Mouse (Mus musculus): ENCODE data around the gene Gm20388.
A peak's percentile ranks its signal among the peaks of the same experiment; 100 is the strongest.
"Not testable (repeated sequence)": the region's sequence is repeated elsewhere in the genome, so short reads cannot be mapped to it uniquely, and the experiment has no call there.

Gene Gm20388

DNA sequence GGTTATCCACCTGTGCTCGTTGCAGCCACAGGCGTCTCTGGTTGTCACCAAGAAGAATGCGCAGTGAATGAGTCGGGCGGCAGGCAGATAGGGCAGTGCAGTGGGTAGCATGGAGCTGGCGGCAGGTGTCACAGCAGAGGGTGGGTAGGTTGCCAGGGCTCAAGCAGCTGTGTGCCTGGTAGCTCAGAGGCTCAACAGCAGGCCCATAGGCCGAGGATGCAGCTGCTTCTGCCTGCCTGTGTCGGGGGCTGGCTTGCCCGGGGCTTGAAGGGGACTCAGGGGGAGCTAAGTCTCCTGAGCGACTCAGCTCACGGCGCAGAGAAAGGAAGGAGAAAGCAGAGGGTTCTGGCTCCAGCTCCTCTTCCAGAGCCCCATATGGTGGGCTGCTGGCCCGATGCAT is 3322.7 kb downstream of the Gm20388 start:
- DNase-seq (ENCODE audit: low spot score in 2 of 2), result no peak

DNA sequence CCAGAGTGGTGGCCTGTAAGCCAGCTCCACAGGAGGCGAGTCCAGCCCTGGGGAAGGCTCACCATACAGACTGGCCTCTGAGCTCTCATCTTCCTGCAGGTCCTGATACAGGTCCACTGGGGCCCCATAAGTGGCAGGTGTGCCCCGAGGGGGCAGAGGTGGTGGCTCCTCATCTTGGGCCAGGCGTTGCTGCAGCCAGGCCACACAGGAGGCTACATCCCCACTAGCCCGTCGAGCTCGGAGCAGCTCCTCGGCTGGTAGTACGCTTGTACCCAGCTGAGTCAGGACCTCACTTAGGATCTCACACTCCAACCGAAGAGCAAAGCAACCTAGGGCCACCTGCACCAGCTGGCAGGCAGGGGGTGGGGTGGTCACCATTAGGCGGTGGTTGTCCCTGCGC is 3323.1 kb downstream of the Gm20388 start:
- DNase-seq (ENCODE audit: low spot score in 2 of 2), result no peak

DNA sequence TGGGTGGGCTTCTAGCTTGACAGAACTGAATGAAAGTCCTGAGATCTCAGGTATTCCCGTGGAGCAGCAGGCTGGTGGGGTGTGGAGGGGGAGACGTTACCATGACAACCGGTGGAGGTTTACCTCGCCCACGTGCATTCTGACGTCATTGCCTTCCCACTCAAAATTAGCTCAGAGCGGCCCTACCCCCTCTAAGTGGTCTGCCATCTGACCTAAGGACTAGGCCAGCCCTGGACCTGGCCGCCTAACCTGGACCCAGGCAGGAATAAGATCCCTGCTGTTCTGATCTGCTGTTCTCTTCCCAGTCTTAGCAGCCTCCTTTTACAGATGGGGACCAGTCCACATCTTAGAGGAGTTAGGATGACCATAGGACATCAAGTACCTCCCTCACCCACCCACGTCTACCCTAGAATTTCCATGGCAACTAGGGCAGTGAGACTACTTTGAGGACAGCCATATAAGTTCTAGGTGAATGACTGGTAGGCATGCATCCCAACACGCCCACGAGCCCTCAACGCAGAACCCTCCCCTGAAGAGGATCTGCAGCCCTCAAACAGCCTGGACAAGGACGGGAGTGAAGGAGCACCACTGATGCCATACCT is 3324.4 kb downstream of the Gm20388 start:
- no peak for DNase-seq (ENCODE audit: low spot score in 2 of 2)

DNA sequence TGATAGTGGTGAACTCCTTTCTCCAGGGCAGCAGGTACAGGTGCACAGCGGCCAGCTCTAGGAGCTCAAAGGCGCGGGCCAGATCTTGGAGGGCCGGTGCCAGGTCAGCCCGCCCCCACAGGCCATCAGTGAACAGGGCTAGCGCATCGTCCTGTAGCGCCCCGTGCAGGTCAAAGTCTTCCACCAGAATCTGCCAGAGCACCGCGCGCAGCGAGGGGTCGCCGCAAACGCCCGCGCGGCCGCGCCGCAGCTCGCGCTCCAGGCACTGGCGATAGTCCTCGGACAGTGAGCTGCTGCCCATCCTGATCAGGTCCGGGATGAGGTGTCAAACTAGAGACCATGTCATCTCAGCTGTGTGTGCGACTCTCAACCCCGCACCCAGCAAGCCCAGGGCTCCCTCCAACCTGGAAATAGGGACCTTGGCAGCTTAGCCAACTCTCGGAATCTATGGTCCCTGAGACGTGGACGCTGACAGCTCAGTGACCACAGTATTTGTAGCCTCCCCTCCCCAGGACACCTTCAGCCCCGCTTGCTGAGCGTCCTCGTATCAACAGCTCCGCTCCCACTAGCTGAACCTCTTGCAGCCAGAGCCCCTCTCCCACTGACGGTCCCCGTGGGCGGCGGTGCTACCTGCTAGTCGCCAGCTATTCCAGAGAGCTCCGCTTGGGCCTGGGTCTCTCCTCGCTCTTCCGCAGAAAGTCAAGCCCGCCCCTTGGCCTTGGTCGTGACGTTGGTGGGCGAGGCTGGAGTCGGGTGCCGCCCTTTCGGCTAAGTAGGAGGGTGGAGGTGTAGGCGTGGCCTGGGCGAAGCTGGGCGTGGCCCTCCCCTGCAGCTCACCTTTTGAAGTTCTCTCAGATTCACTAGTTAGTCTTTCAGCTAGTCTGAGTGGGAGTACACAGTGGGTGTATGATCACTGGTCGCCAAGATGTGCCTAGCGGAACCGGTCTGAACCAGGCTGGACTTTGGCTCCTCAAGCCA is 3325.2 kb downstream of the Gm20388 start, which contains the start of gene Spata2l:
Gene Spata2l (minus strand): TSS at position 714 of the 978 bp plus-strand sequence.
- DNase-seq (ENCODE audit: low spot score in 2 of 2), result peak; percentile 78 to 89

DNA sequence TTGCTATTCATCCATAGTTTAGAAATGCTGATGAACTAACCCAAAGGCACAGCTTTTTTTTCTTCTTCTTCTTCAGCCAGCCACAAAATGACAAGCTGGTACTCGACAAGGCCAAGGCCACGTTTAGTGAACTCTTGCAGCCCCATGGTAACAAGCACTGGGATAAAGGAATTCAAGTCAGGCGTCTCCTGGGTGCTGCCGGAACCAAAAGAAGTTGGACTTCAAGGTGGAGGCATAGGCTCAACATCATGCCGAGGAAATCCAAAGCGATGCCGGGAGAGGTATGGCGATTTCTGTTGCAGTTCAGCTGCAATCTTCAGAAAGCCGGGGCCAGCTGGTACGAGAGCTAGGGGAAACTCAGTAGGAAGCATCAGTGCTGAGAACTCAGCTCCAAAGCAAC is 3328.8 kb downstream of the Gm20388 start:
- no peak for DNase-seq (ENCODE audit: low spot score in 2 of 2)

DNA sequence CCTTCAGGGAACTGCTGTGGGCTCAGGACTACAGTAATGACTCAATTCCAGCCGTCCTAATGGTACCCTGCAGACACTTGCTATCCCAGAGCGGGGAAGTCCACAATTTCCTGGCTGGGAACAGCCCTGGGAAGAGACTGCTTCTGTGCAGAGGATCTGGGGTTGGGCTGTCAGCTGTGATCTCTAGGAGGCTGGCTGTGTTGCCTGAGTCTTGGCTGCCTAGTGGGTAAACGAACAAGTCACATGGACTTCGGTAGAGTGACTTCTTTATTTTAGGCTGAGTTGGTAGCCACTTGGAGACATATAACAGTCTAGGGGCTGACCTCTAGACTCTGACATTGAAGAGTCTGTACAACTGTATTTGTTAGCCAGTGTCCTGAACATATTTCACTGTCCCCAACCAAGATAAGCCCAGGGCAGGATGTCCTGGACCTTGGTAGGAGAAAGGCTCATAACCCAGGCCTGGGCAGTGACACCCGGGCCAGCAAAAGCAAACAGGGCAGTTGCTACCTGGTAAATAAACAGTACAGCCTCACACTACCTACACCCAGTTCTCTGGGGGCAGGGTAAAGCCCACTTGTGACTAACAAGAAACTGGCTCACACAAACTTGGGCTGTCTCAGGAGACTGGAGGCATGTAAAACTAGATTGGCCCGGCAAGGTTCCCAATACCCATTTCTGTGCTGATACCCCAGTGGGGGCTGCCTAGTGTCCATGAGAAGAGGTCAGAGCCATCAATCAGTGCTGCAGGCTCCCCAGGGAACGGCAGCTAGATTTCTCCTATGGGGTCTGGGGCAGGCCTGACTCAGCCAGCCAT is 3331.7 kb downstream of the Gm20388 start:
- no peak for DNase-seq (ENCODE audit: low spot score in 2 of 2)

DNA sequence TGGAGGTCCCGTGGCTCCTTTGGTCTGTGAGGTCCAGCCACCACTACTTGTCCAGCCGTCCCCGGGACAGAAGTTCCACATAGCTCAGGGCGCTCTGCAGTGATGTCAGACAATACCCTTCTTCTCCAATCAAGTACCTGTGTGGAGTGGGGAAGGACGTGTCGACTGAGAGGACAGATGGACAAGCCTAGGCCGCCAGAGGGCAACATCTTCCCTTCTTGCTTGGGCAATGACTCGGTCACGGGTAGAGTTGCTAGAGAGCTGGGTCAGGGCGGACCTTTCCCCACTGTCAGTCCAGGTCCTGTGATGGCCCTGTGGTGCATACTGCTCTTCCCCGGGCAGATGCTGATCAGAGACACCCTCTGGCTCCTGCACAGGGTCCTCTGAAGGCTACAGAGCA is 3332.4 kb downstream of the Gm20388 start:
- DNase-seq (ENCODE audit: low spot score in 2 of 2), result no peak

DNA sequence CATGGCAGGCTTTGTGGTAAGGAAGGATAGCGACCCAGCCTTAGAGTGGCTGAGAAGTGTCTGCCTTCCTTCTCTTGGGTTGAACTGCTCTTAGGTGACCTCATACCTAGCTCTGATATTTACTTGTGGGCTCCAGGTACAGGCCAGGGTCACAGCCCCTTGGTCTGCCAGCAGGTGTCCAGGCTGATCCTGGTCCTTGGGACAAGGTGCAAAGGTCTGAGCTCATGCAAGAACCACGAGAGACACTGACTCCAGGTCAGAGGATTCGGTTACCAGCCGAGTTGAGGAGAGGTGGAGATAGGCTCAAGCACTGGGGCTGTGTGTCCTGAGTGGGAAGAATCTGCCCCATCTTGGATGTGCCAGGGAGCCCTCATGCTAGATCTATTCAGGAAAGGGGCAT is 3333.7 kb downstream of the Gm20388 start:
- DNase-seq (ENCODE audit: low spot score in 2 of 2), result no peak

DNA sequence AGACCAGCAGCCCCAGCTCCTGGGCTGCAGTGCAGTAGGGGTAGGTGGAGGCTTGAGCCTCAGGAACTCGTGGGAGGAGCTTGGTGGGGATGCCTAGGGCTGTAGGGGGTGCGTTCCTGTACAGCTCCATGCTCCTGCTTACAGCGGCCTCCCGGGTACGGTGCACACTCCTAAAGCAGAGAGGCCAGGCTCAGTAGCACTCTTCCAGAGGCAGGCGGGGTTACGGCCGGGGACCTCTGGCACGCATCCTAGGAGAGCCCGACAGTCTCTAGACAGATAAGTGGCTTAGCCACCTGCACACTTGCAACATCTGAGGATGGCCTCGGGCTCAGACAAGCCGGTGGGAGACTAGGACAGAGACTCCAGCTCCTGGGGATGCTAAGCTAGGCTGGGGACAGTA is 3334.9 kb downstream of the Gm20388 start:
- DNase-seq (ENCODE audit: low spot score in 2 of 2), result no peak

DNA sequence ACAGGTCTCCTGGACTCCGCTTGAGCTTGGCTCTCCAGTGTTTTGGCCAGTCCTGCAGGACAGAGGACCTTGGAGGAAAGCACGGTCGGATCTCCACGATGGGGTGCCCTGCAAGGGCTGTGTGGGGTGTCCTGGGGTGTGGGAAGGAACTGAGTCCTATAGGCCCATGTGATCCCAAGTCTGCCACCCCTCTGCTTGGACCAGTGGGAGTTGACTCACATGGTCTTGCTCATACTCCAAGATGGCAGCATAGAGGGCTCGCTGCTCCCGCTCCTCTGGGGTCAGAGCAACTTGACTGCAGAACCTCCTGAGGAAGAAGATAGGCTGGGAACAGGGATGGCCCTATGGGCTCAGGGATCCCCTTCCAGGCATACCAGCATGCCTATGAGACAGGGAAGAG is 3337.1 kb downstream of the Gm20388 start:
- DNase-seq (ENCODE audit: low spot score in 2 of 2), result no peak

DNA sequence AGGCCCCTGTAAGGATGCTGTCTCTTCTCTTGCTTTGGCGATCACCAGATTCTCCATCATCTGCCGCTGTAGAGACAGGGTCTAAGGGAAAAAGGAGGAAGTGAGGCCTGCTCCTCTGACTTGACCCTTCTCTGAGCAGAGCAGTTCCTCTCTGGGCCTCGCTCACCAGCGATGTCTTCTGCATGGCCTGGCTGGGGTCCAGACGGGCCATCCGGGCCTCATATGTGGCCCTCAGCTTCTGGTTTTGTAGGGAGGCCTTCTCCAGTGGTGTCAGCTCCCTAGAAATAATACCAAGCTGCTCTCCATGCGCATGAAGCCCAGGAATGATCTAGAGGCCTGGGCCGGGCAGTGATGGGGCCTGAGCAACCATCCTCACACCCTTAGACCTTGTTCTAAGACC is 3338.0 kb downstream of the Gm20388 start:
- DNase-seq (ENCODE audit: low spot score in 2 of 2), result no peak

DNA sequence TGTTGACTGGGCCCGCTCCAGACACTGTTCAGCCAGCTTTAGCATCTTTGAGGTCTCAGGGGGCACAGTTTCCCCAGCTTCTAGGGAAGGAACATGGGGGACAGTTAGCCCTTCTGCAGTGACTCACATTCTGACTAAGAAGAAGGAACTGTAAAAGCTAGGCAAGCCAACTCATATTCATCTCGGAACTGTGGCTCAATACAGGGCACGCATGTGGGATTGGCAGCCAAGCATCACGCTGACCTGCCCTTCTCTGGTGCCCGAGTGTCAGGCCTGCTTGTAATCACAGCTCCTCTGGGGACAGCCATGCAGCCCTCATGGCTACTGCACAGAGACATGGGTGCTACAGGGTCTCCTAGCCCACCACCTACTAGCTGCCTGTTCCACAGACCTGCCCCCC is 3340.3 kb downstream of the Gm20388 start:
- DNase-seq (ENCODE audit: low spot score in 2 of 2), result no peak

DNA sequence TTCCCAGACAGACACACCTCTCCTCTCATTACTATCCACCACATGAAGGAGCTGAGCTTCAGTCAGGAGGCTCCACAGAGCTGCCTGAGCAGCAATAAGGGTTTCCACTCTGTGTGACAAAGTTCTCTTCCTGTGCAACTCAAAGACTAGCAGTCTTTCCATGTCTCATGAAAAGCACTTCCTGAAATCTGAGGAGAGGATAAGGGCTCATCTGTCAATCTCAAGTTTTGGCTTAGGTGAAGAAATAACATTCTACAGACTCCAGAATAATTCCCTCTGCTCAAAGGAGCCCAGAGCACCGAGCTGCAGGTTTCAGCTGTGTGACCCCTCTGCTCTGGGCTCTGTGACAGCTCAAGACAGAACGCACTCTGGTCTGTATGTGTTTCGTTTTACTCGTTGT is 3342.3 kb downstream of the Gm20388 start:
- no peak for DNase-seq (ENCODE audit: low spot score in 2 of 2)

DNA sequence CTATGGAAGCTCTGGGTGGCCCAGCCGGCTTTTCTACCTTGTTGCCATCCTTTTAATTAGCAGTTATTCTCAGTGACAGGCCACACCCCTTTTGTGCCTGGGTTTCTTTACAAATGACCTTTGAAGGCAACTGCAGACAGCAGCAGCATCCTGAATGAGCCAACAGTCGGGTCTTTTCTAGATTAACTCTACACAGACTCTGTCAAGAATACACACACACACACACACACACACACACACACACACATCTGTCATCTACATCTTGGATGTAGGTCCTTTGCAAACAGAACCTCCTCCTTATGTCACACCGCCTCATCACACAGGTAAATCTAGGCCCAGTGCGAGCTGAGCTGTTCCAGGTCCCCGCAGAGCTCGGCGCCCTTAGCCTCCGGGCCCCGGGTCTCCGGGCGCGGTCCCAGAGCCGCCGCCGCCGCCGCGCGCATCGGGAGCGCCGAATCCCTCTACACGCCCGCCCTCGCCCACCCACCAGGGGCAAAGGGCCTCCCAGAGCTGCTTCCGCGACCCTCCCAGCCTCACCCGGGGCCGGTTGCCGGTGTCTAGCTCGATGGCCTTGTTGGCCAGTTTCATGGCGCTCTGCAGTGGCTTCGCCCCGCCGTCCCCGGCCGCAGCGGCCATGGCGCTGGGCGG is 3342.9 kb downstream of the Gm20388 start:
- DNase-seq (ENCODE audit: low spot score in 2 of 2), result no peak

DNA sequence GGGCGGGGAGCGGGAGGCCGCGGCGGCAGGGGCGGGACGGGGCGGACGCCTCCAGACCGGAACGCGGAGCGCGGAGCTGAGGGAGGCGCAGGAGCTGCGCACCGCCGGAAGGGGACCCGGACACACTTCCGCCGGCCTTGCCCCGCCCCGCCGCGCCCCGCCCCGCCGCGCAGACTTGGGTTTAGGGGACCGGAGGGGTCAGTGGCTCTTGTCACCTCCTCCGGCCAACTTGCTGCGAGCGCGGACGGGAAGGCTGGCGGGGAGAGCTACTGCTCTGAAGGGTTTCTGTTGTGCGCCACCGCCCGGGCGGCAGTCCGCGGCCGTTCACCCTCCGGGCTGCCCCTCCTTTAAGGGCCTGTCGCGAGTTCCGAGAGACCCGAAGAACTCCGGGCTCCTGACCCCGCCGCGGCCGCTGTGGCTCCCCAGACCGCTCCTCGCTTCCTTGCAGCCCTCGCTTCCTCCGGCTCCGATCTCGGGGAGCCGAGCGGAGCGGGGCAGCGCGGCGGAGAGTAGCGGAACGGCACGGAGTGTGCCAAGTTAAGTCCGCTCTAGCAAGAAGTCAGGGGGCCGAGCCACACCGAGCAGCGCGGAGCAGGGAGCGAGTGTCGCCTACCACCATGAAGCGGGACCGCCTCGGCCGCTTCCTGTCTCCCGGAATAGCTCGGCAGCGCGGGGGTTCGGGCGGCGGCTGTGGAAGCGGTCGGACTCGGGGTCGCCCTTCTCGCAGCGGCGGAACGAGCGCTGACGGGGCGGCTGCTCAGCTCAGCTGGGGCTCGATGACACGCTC is 3343.7 kb downstream of the Gm20388 start, which contains the start of the genes Zfp276 and Vps9d1:
Gene Zfp276 (plus strand): TSS at position 97 of the 787 bp plus-strand sequence.
Gene Vps9d1 (minus strand): TSS at position 250 of the 787 bp plus-strand sequence.
- DNase-seq (ENCODE audit: low spot score in 2 of 2), result peak; percentile 73 to 80

DNA sequence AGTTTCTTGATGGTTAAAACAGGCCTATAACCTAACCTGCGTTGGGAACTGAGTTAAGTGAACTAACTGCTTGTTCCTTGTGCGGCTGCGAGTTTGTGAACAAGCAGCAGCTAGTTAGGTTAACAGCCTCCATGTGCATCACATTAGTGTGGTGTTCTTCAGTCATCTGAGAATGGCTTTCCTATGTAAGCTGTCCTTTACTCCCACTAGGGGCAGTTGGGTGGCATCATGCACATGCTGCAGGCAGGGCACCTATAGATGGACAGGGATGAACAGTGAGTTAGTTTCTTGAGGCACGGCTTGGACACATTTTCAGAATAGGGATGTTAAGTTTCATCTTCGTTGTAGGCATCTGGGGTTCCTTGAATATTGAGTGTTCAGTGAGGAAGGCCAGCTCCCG is 3344.5 kb downstream of the Gm20388 start:
- DNase-seq (ENCODE audit: low spot score in 2 of 2), result no peak

DNA sequence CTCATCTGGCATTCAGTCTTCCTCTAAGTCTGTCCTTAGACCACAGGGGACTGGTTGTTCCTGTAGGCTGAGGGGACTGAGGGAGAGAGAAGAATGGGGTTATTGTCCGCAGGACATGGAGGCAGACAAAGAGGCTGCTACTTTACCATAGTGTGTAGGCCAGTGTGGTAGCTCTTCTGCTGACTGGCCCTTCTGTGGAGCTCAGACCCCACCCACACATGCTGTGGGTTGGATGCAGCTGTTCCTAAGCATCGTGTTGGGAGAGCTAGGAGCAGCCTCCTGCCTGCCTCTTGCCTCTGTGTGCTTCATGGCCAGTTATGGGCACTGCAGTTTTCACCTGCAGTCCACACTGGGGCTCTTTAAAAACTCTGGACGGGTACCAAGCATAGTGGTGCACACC is 3346.5 kb downstream of the Gm20388 start:
- DNase-seq (ENCODE audit: low spot score in 2 of 2), result no peak

DNA sequence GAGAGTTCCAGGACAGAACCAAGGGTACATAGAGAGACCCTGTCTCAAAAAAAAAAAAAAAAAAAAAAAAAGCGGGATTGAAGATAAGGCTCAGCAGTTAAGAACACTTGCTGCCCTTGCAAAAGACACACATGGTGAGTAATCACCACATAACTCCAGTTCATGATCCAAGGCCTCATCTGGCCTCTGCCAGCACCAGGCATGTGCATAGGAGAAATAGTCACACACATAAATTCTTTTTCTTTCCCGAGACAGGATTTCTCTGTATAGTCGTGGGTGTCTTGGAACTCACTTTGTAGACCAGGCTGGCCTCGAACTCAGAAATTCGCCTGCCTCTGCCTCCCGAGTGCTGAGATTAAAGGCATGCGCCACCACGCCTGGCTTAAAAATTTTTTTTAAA is 3347.0 kb downstream of the Gm20388 start:
- DNase-seq (ENCODE audit: low spot score in 2 of 2), result not testable (repeated sequence)

DNA sequence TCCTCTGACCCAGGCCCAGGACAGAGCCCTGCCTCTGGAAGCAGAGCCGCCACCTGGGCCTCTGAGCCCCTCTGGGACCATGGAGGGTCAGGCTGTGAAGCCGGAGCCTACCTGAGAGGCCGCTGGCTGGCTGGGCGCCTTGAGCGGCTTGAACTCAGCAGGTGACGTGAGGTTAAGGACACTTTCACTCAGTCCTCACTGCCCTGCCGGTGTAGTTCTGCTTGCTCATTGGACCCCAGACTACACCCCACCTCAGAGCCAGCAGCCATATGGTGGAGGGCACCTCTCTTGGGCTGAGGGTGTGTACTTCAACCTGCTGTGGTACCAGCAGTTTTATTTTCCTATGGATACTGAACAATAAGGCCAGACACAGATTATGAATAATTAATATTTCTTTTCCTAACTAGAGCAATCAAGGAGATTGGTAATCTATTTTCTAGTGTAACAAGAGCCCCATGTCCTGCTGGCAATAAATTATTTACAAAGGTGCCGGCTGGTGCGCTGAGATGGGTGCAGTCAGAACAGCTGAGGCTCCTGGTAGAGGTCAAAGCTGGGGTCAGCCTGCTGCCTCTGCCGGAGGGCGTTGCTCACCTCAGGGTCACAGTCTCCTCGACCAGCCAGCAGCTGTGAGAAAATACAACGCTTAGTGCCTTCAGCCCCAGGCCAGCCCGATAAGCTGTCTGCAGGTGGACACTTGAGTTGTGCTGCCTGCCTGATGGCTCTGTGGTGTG is 3357.4 kb downstream of the Gm20388 start:
- no peak for DNase-seq (ENCODE audit: low spot score in 2 of 2)

DNA sequence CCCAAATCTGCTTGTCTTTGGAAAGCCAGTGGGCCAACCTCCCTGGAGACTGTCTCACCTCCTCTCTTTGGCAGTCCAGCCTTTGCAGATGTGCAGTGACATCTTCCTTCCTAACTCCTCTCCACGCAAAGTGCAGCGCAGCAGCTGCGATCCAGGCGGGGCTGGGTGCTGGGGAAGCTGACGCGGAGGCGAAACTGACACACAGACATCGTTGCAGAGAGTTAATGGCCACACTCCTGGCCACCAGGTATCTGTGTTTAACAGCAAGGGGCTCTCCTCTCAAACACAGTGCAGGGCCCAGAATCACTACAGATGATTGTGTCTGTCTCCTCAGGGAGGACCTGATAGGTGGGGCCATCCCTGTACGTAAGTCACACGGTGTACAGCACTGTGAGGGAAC is 3360.5 kb downstream of the Gm20388 start:
- no peak for DNase-seq (ENCODE audit: low spot score in 2 of 2)

Measured in urinary bladder, adult 18-20 months (tissue).